Mouse (Mus musculus): Measurements from ENCODE around the gene Slc25a43. TPM values are rescaled to one million over a fixed set of nuclear protein-coding genes. Genes with fewer than 3 reads are reported as not detected.
A peak's percentile ranks its signal among the peaks of the same experiment; 100 is the strongest.

The Slc25a43 gene
- not detected in 2 replicates for polyA plus RNA-seq (2012; ENCODE audit: insufficient read depth, insufficient read length, missing spikeins)

GRCm38 (mm10) chrX:36743503-36744101 lies at the start of gene Slc25a43:
Slc25a43 (plus strand) TSS chrX:36743659.
- Histone ChIP-seq H3K27ac (replicated peaks; ENCODE audit: low read depth, low read length) (peak within 1 kb of the TSS; percentile 56; the same call in 1 of the 2 replicates), H3K4me3 (ENCODE audit: insufficient read depth, low read depth, low read length) (peak within 1 kb of the TSS; percentile 63), H3K4me1 (ENCODE audit: control insufficient read depth, insufficient read depth, insufficient read length, low read length) (no peaks in the 10 kb centered on the region; the same call in 1 of the 2 replicates)

GRCm38 (mm10) chrX:36740124-36740951 lies 3.1 kb upstream of the Slc25a43 start:
- Histone ChIP-seq H3K4me1 (ENCODE audit: control insufficient read depth, insufficient read depth, insufficient read length, low read length) (no peaks in the 10 kb centered on the region; the same call in 1 of the 2 replicates), H3K4me3 (ENCODE audit: insufficient read depth, low read depth, low read length) (no peak overlapping the region), H3K27ac (replicated peaks; ENCODE audit: low read depth, low read length) (no peak overlapping the region)

GRCm38 (mm10) chrX:36741278-36741677 lies 2.2 kb upstream of the Slc25a43 start:
- no peak overlapping the region for H3K27ac ChIP-seq (replicated peaks; ENCODE audit: low read depth, low read length)
- H3K4me3 ChIP-seq (ENCODE audit: insufficient read depth, low read depth, low read length): no peak overlapping the region
- H3K4me1 ChIP-seq (ENCODE audit: control insufficient read depth, insufficient read depth, insufficient read length, low read length): no peaks in the 10 kb centered on the region; the same call in 1 of the 2 replicates

GRCm38 (mm10) chrX:36742744-36743143 lies 715 bp upstream of the Slc25a43 start:
- Histone ChIP-seq H3K27ac (replicated peaks; ENCODE audit: low read depth, low read length) (no peak overlapping the region), H3K4me1 (ENCODE audit: control insufficient read depth, insufficient read depth, insufficient read length, low read length) (no peaks in the 10 kb centered on the region; the same call in 1 of the 2 replicates), H3K4me3 (ENCODE audit: insufficient read depth, low read depth, low read length) (no peak overlapping the region)

GRCm38 (mm10) chrX:36744735-36745134 lies 1.3 kb downstream of the Slc25a43 start:
- 0 out of 2 replicates have a peak overlapping the region, but pooled peaks have one; percentile 14 for H3K4me3 ChIP-seq (ENCODE audit: insufficient read depth, low read depth, low read length)
- peak overlapping the region; percentile 56; the same call in 1 of the 2 replicates for H3K27ac ChIP-seq (replicated peaks; ENCODE audit: low read depth, low read length)
- no peaks in the 10 kb centered on the region; the same call in 1 of the 2 replicates for H3K4me1 ChIP-seq (ENCODE audit: control insufficient read depth, insufficient read depth, insufficient read length, low read length)

- Histone ChIP-seq H3K4me3 (ENCODE audit: insufficient read depth, low read depth, low read length) (no peak overlapping the region), H3K4me1 (ENCODE audit: control insufficient read depth, insufficient read depth, insufficient read length, low read length) (no peaks in the 10 kb centered on the region; the same call in 1 of the 2 replicates), H3K27ac (replicated peaks; ENCODE audit: low read depth, low read length) (no peak overlapping the region)
Observed at GRCm38 (mm10) chrX:36745333-36745732, 1.9 kb downstream of the Slc25a43 start.

- Histone ChIP-seq H3K27ac (replicated peaks; ENCODE audit: low read depth, low read length) (no peak overlapping the region), H3K4me1 (ENCODE audit: control insufficient read depth, insufficient read depth, insufficient read length, low read length) (no peaks in the 10 kb centered on the region; the same call in 1 of the 2 replicates), H3K4me3 (ENCODE audit: insufficient read depth, low read depth, low read length) (no peak overlapping the region)
Observed at GRCm38 (mm10) chrX:36746789-36747188, 3.3 kb downstream of the Slc25a43 start.

- Histone ChIP-seq H3K4me1 (ENCODE audit: control insufficient read depth, insufficient read depth, insufficient read length, low read length) (no peaks in the 10 kb centered on the region; the same call in 1 of the 2 replicates), H3K4me3 (ENCODE audit: insufficient read depth, low read depth, low read length) (no peak overlapping the region), H3K27ac (replicated peaks; ENCODE audit: low read depth, low read length) (no peak overlapping the region)
Observed at GRCm38 (mm10) chrX:36748573-36748972, 5.1 kb downstream of the Slc25a43 start.

GRCm38 (mm10) chrX:36749281-36749785 lies 5.9 kb downstream of the Slc25a43 start:
- Histone ChIP-seq H3K27ac (replicated peaks; ENCODE audit: low read depth, low read length) (no peak overlapping the region), H3K4me3 (ENCODE audit: insufficient read depth, low read depth, low read length) (no peak overlapping the region), H3K4me1 (ENCODE audit: control insufficient read depth, insufficient read depth, insufficient read length, low read length) (no peaks in the 10 kb centered on the region)

GRCm38 (mm10) chrX:36750591-36750990 lies 7.1 kb downstream of the Slc25a43 start:
- H3K4me1 ChIP-seq (ENCODE audit: control insufficient read depth, insufficient read depth, insufficient read length, low read length): no peaks in the 10 kb centered on the region
- no peak overlapping the region for H3K4me3 ChIP-seq (ENCODE audit: insufficient read depth, low read depth, low read length)
- no peak overlapping the region for H3K27ac ChIP-seq (replicated peaks; ENCODE audit: low read depth, low read length)

- Histone ChIP-seq H3K4me1 (ENCODE audit: control insufficient read depth, insufficient read depth, insufficient read length, low read length) (no peaks in the 10 kb centered on the region), H3K27ac (replicated peaks; ENCODE audit: low read depth, low read length) (no peak overlapping the region), H3K4me3 (ENCODE audit: insufficient read depth, low read depth, low read length) (no peak overlapping the region)
Observed at GRCm38 (mm10) chrX:36752586-36752985, 9.1 kb downstream of the Slc25a43 start.

GRCm38 (mm10) chrX:36757796-36758472 lies 14.5 kb downstream of the Slc25a43 start:
- H3K4me1 ChIP-seq (ENCODE audit: control insufficient read depth, insufficient read depth, insufficient read length, low read length): no peaks in the 10 kb centered on the region
- no peak overlapping the region for H3K4me3 ChIP-seq (ENCODE audit: insufficient read depth, low read depth, low read length)
- H3K27ac ChIP-seq (replicated peaks; ENCODE audit: low read depth, low read length): no peak overlapping the region

GRCm38 (mm10) chrX:36758566-36758965 lies 15.1 kb downstream of the Slc25a43 start:
- H3K4me3 ChIP-seq (ENCODE audit: insufficient read depth, low read depth, low read length): no peak overlapping the region
- H3K4me1 ChIP-seq (ENCODE audit: control insufficient read depth, insufficient read depth, insufficient read length, low read length): no peaks in the 10 kb centered on the region
- no peak overlapping the region for H3K27ac ChIP-seq (replicated peaks; ENCODE audit: low read depth, low read length)

- Histone ChIP-seq H3K4me3 (ENCODE audit: insufficient read depth, low read depth, low read length) (no peak overlapping the region), H3K27ac (replicated peaks; ENCODE audit: low read depth, low read length) (no peak overlapping the region), H3K4me1 (ENCODE audit: control insufficient read depth, insufficient read depth, insufficient read length, low read length) (no peaks in the 10 kb centered on the region)
Observed at GRCm38 (mm10) chrX:36760946-36761635, 17.6 kb downstream of the Slc25a43 start.

Data from brown adipose tissue, adult 24 weeks (tissue).